In genomic region chr16:31903239-31903638, GRCm38 (mm10) we compare ENCODE assay signal across 28 mouse cellular contexts. TPM values are rescaled to one million over a fixed set of nuclear protein-coding genes. Genes with fewer than 3 reads are reported as not detected.
A peak's percentile ranks its signal among the peaks of the same experiment; 100 is the strongest.
DNase-seq lines count a peak whose midpoint lies in the region; ATAC-seq and TF ChIP-seq lines count a peak whose summit lies in the region.
"Had no signal": no experiment of that assay in that cellular context is flagged by ENCODE, and none has a peak within 500 bp of the region (broad histone marks: within the 10 kb centered on the region; RNA-seq: fewer than 3 reads in every experiment).

No protein-coding gene starts in this region.

- peak overlapping the region; percentile 91 for H3K27ac ChIP-seq in left cerebral cortex, adult 2 months
- H3K27ac ChIP-seq: embryonic facial prominence, embryonic 13.5 days; embryonic facial prominence, embryonic 15.5 days; forebrain, embryonic 10.5 days; forebrain, embryonic 12.5 days had no signal

- no peak overlapping the region for H3K4me3 ChIP-seq in left cerebral cortex, adult 2 months
- H3K4me3 ChIP-seq: embryonic facial prominence, embryonic 13.5 days; embryonic facial prominence, embryonic 15.5 days; erythroblast, embryonic 14.5 days; forebrain, embryonic 10.5 days; forebrain, embryonic 12.5 days had no signal

- peak; percentile 16; the same call in 1 of the 2 replicates for ATAC-seq in frontal cortex, adult (ENCODE audit: low TSS enrichment)
- ATAC-seq: activated CD4-positive, CD25-positive, alpha-beta regulatory T cell, adult 4 months; CD4-positive, CD25-positive, alpha-beta regulatory T cell, adult 4 months; forebrain, embryonic 14.5 days; forebrain, embryonic 16.5 days; Patski had no signal

- intact Hi-C loops in left cerebral cortex, adult 2 months (cut with DNase I), result no loop called here

- DNase-seq in frontal cortex, postnatal 25 days (ENCODE audit: low spot score in 2 of 2), result no peak
- no peak for DNase-seq in left cerebral cortex, adult 2 months (ENCODE audit: extremely low spot score in 1 of 2, low spot score in 2 of 2)
- no peak for DNase-seq in left cerebral cortex, adult 11 months (ENCODE audit: low spot score)
- DNase-seq in brain, adult 2 months (ENCODE audit: low read depth, low spot score), result peak; percentile 40
- DNase-seq: adrenal gland, adult 8-10 months; adrenal gland, postnatal 14 days; adrenal gland, postnatal 36 days; B cell, adult 2 months; cerebellum, adult 11 months; cerebellum, adult 18-20 months; cerebellum, adult 8-10 months; cerebellum, adult 9-11 months; cerebellum, postnatal 14 days; cerebellum, postnatal 36 days; embryo, embryonic 11 days had no signal

- TF ChIP-seq CTCF in left cerebral cortex, adult 2 months (IDR thresholded peaks at IDR 0.05), result no peak

RNA-seq across cellular contexts. Expression of gene Meltf, which starts 24.6 kb away (rescaled TPM):
- total RNA-seq in left cerebral cortex, adult 2 months (2021), result under 1 TPM; 0.51 to 0.54 TPM
- total RNA-seq: adrenal gland, adult 18-20 months; adrenal gland, adult 8-10 months; adrenal gland, postnatal 14 days; adrenal gland, postnatal 36 days; common myeloid progenitor, adult 5-6 weeks had no signal

RNA-seq across cellular contexts. Expression of gene Pigz, which starts 30.4 kb away (rescaled TPM):
- 10 to 100 TPM; 20.7 to 20.9 TPM for total RNA-seq in left cerebral cortex, adult 2 months (2021)
- total RNA-seq: common myeloid progenitor, adult 5-6 weeks had no signal

RNA-seq across cellular contexts. Expression of gene 0610012G03Rik, which starts 45.1 kb away (rescaled TPM):
- total RNA-seq in left cerebral cortex, adult 2 months (2021), result 10 to 100 TPM; 40.4 to 45.1 TPM

RNA-seq across cellular contexts. Expression of gene Ncbp2, which starts 45.1 kb away (rescaled TPM):
- 10 to 100 TPM; 47.3 to 47.4 TPM for total RNA-seq in left cerebral cortex, adult 2 months (2021)
